Mouse (Mus musculus): ENCODE results near the gene Cysltr2. TPM values are rescaled to one million over a fixed set of nuclear protein-coding genes. Genes with fewer than 3 reads are reported as not detected.

The Cysltr2 gene
- polyA plus RNA-seq, 1 experiment from 2014 or later = 0.38 TPM

DNA sequence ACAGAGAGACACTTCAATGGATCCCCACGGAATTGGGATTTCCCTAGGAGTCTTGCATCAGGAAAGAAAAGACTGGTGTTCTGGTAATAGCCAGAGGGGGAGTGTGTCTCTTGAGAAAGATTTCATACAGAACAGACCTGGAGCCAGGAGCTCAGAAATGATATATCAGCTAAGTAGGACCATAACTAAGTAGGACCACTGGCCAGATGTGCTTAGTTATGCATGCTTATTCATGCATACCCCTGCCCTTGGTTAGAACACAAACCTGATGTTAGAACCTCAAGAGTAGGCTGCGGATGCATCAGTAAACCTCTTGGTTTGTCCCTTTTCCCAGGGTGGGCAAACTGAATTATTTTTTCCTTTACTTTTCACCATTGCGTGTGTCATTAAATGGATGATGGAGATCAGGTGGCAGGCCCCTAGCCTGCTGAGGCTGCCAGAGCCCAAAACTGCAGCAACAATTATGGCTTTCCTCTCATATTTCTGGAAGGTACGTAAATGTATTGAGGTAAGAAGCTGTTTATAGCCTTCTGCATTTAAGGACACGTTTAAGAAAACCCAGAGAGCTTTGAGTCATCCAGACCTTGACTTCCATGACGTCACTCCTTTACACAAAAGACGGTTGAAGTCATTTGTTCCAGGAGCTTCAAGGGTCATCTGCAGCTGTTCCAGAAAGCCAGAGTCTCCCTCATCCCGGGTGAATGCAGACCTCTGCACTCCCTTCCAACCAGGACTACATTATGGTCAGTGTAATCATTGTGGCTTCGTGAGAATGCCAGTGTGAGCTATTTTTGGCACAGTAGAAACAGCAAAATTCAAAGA is 35.0 kb downstream of the Cysltr2 start:
- H3K36me3 ChIP-seq (ENCODE audit: control insufficient read depth, insufficient read depth, low read length) = no peaks in the 10 kb centered on the region
- H3K4me2 ChIP-seq (ENCODE audit: low read depth, low read length) = no peak overlapping the region
- H3K27me3 ChIP-seq (replicated peaks; ENCODE audit: control insufficient read depth, insufficient read depth, low read length) = no peaks in the 10 kb centered on the region
- WGBS = 36% methylated on average over 9 of the region's 9 CpGs
- ATAC-seq (ENCODE audit: low read depth) (peak; percentile 85), DNase-seq (ENCODE audit: low spot score) (peak; percentile 70)
- H3K9me3 ChIP-seq (ENCODE audit: control insufficient read depth, low read length) = no peaks in the 10 kb centered on the region
- H3K4me3 ChIP-seq (ENCODE audit: low read depth, low read length) = no peak overlapping the region
- peak overlapping the region; percentile 63 for H3K27ac ChIP-seq (replicated peaks; ENCODE audit: low read depth, low read length)
- no peak overlapping the region for H3K9ac ChIP-seq (ENCODE audit: low read depth, low read length)
- peaks cover 10% of the 10 kb centered on the region for H3K4me1 ChIP-seq (ENCODE audit: control insufficient read depth, insufficient read depth, low read length)

DNA sequence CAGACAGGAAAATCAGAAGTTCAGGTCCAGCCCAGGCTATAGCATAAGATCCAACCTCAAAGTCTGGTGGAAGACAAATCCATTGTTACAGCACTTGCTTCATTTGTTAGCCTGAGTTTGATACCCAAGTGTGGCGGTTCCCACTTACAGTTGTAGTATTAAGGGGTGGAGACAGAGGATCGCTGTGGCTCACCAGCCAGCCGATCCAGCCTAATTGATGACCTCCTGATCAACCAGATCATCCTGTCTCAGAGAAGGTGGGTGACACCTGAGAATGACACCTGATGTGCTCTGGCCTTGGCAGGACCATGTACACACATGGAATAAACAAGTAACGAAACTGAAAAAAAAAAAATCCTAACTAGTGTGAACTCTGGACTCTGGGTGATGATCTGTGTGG is 47.1 kb downstream of the Cysltr2 start:
- Histone ChIP-seq H3K4me1 (ENCODE audit: control insufficient read depth, insufficient read depth, low read length) (no peaks in the 10 kb centered on the region), H3K36me3 (ENCODE audit: control insufficient read depth, insufficient read depth, low read length) (no peaks in the 10 kb centered on the region), H3K27me3 (replicated peaks; ENCODE audit: control insufficient read depth, insufficient read depth, low read length) (no peaks in the 10 kb centered on the region), H3K4me2 (ENCODE audit: low read depth, low read length) (no peak overlapping the region), H3K27ac (replicated peaks; ENCODE audit: low read depth, low read length) (no peak overlapping the region), H3K9ac (ENCODE audit: low read depth, low read length) (no peak overlapping the region), H3K9me3 (ENCODE audit: control insufficient read depth, low read length) (no peaks in the 10 kb centered on the region), H3K4me3 (ENCODE audit: low read depth, low read length) (no peak overlapping the region)
- 91% methylated on average over 4 of the region's 4 CpGs for WGBS
- ATAC-seq (ENCODE audit: low read depth) (no peak), DNase-seq (ENCODE audit: low spot score) (no peak)

- no peak overlapping the region for H3K27ac ChIP-seq (replicated peaks; ENCODE audit: low read depth, low read length)
- peak; percentile 77 for DNase-seq (ENCODE audit: low spot score)
- H3K9ac ChIP-seq (ENCODE audit: low read depth, low read length) = no peak overlapping the region
- no peaks in the 10 kb centered on the region for H3K36me3 ChIP-seq (ENCODE audit: control insufficient read depth, insufficient read depth, low read length)
- no peak overlapping the region for H3K4me2 ChIP-seq (ENCODE audit: low read depth, low read length)
- H3K4me3 ChIP-seq (ENCODE audit: low read depth, low read length) = no peak overlapping the region
- 46% methylated on average over 10 of the region's 10 CpGs for WGBS
- no peaks in the 10 kb centered on the region for H3K9me3 ChIP-seq (ENCODE audit: control insufficient read depth, low read length)
- H3K27me3 ChIP-seq (replicated peaks; ENCODE audit: control insufficient read depth, insufficient read depth, low read length) = no peaks in the 10 kb centered on the region
- ATAC-seq (ENCODE audit: low read depth) = no peak
- H3K4me1 ChIP-seq (ENCODE audit: control insufficient read depth, insufficient read depth, low read length) = no peaks in the 10 kb centered on the region
These were observed 48.6 kb downstream of the Cysltr2 start for GRCm38 (mm10) chr14:73000325-73000724.

- WGBS = 80% methylated on average over 6 of the region's 6 CpGs
- no peaks in the 10 kb centered on the region for H3K27me3 ChIP-seq (replicated peaks; ENCODE audit: control insufficient read depth, insufficient read depth, low read length)
- no peak overlapping the region for H3K27ac ChIP-seq (replicated peaks; ENCODE audit: low read depth, low read length)
- no peak; the same call in 1 of the 2 replicates for ATAC-seq (ENCODE audit: low read depth)
- no peak overlapping the region for H3K9ac ChIP-seq (ENCODE audit: low read depth, low read length)
- DNase-seq (ENCODE audit: low spot score) = peak; percentile 7
- H3K4me1 ChIP-seq (ENCODE audit: control insufficient read depth, insufficient read depth, low read length) = no peaks in the 10 kb centered on the region
- no peaks in the 10 kb centered on the region for H3K36me3 ChIP-seq (ENCODE audit: control insufficient read depth, insufficient read depth, low read length)
- H3K4me2 ChIP-seq (ENCODE audit: low read depth, low read length) = no peak overlapping the region
- no peaks in the 10 kb centered on the region for H3K9me3 ChIP-seq (ENCODE audit: control insufficient read depth, low read length)
- no peak overlapping the region for H3K4me3 ChIP-seq (ENCODE audit: low read depth, low read length)
These were observed 50.8 kb downstream of the Cysltr2 start for GRCm38 (mm10) chr14:72998111-72998510.

GRCm38 (mm10) chr14:72986044-72986443 is 62.9 kb downstream of the Cysltr2 start:
- H3K27me3 ChIP-seq (replicated peaks; ENCODE audit: control insufficient read depth, insufficient read depth, low read length) = no peaks in the 10 kb centered on the region
- ATAC-seq (ENCODE audit: low read depth) = no peak
- no peak overlapping the region for H3K4me2 ChIP-seq (ENCODE audit: low read depth, low read length)
- no peaks in the 10 kb centered on the region for H3K9me3 ChIP-seq (ENCODE audit: control insufficient read depth, low read length)
- no peak overlapping the region for H3K9ac ChIP-seq (ENCODE audit: low read depth, low read length)
- no peaks in the 10 kb centered on the region for H3K4me1 ChIP-seq (ENCODE audit: control insufficient read depth, insufficient read depth, low read length)
- 79% methylated on average over 2 of the region's 2 CpGs for WGBS
- H3K27ac ChIP-seq (replicated peaks; ENCODE audit: low read depth, low read length) = no peak overlapping the region
- no peaks in the 10 kb centered on the region for H3K36me3 ChIP-seq (ENCODE audit: control insufficient read depth, insufficient read depth, low read length)
- no peak for DNase-seq (ENCODE audit: low spot score)
- H3K4me3 ChIP-seq (ENCODE audit: low read depth, low read length) = no peak overlapping the region

DNA sequence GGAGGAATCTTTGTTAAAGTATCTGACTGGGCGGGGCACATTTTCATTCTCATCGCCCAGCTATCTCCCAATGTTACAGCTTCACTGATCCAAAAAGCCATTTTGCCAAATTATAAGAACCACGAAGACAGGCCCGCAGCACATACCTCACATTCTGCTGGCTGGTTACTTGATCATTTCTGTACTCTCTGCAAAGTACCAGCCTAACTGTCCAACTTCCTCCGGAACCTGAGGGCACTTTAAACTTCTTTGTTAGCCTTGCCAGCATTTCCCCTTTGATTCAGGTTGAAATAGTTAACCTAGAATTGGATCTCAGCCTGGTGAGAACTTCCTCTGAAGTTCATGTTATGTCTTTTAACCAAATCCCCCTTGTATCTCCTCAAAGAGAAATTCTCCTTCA is 63.8 kb downstream of the Cysltr2 start:
- no peak for ATAC-seq (ENCODE audit: low read depth)
- H3K9me3 ChIP-seq (ENCODE audit: control insufficient read depth, low read length) = no peaks in the 10 kb centered on the region
- no peak overlapping the region for H3K4me3 ChIP-seq (ENCODE audit: low read depth, low read length)
- H3K4me1 ChIP-seq (ENCODE audit: control insufficient read depth, insufficient read depth, low read length) = no peaks in the 10 kb centered on the region
- H3K4me2 ChIP-seq (ENCODE audit: low read depth, low read length) = no peak overlapping the region
- H3K36me3 ChIP-seq (ENCODE audit: control insufficient read depth, insufficient read depth, low read length) = no peaks in the 10 kb centered on the region
- H3K27ac ChIP-seq (replicated peaks; ENCODE audit: low read depth, low read length) = no peak overlapping the region
- H3K9ac ChIP-seq (ENCODE audit: low read depth, low read length) = no peak overlapping the region
- WGBS = 92% methylated on average over 5 of the region's 5 CpGs
- no peaks in the 10 kb centered on the region for H3K27me3 ChIP-seq (replicated peaks; ENCODE audit: control insufficient read depth, insufficient read depth, low read length)
- DNase-seq (ENCODE audit: low spot score) = no peak

DNA sequence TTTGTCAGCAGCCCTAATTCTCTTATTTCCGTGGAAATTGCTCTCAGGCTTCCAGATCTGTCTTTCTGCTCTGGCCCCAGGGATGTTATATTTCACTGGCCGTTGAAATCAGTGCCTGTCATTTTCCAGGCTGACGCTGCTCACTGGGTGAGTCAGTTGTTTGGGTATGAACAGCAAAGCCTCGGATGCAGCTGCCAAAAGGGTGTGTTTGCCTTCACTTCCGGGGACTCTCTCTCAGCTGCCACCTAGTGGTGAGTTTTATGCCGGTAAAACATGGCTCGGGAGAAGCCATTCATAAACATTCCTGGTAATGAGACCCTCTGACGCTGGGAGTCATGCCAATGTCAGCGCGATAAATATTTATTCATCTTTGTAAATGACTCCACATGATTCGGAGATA is 65.5 kb downstream of the Cysltr2 start:
- ATAC-seq (ENCODE audit: low read depth) (peak; percentile 79), DNase-seq (ENCODE audit: low spot score) (peak; percentile 93)
- Histone ChIP-seq H3K9me3 (ENCODE audit: control insufficient read depth, low read length) (no peaks in the 10 kb centered on the region), H3K4me2 (ENCODE audit: low read depth, low read length) (peak overlapping the region; percentile 43), H3K4me3 (ENCODE audit: low read depth, low read length) (no peak overlapping the region), H3K36me3 (ENCODE audit: control insufficient read depth, insufficient read depth, low read length) (no peaks in the 10 kb centered on the region), H3K27me3 (replicated peaks; ENCODE audit: control insufficient read depth, insufficient read depth, low read length) (no peaks in the 10 kb centered on the region), H3K9ac (ENCODE audit: low read depth, low read length) (0 out of 2 replicates have a peak overlapping the region, but pooled peaks have one; percentile 23), H3K27ac (replicated peaks; ENCODE audit: low read depth, low read length) (no peak overlapping the region), H3K4me1 (ENCODE audit: control insufficient read depth, insufficient read depth, low read length) (no peaks in the 10 kb centered on the region)
- WGBS = 8% methylated on average over 11 of the region's 11 CpGs

GRCm38 (mm10) chr14:72982981-72983436 is 65.9 kb downstream of the Cysltr2 start:
- H3K36me3 ChIP-seq (ENCODE audit: control insufficient read depth, insufficient read depth, low read length) = no peaks in the 10 kb centered on the region
- ATAC-seq (ENCODE audit: low read depth) = no peak
- 66% methylated on average over 12 of the region's 12 CpGs for WGBS
- peak overlapping the region; percentile 43 for H3K4me2 ChIP-seq (ENCODE audit: low read depth, low read length)
- no peaks in the 10 kb centered on the region for H3K9me3 ChIP-seq (ENCODE audit: control insufficient read depth, low read length)
- H3K4me1 ChIP-seq (ENCODE audit: control insufficient read depth, insufficient read depth, low read length) = no peaks in the 10 kb centered on the region
- DNase-seq (ENCODE audit: low spot score) = peak; percentile 8
- no peaks in the 10 kb centered on the region for H3K27me3 ChIP-seq (replicated peaks; ENCODE audit: control insufficient read depth, insufficient read depth, low read length)
- no peak overlapping the region for H3K4me3 ChIP-seq (ENCODE audit: low read depth, low read length)
- H3K27ac ChIP-seq (replicated peaks; ENCODE audit: low read depth, low read length) = no peak overlapping the region
- H3K9ac ChIP-seq (ENCODE audit: low read depth, low read length) = 0 out of 2 replicates have a peak overlapping the region, but pooled peaks have one; percentile 23

- no peak overlapping the region for H3K9ac ChIP-seq (ENCODE audit: low read depth, low read length)
- no peaks in the 10 kb centered on the region for H3K9me3 ChIP-seq (ENCODE audit: control insufficient read depth, low read length)
- ATAC-seq (ENCODE audit: low read depth) (no peak), DNase-seq (ENCODE audit: low spot score) (peak; percentile 23)
- no peaks in the 10 kb centered on the region for H3K27me3 ChIP-seq (replicated peaks; ENCODE audit: control insufficient read depth, insufficient read depth, low read length)
- H3K27ac ChIP-seq (replicated peaks; ENCODE audit: low read depth, low read length) = no peak overlapping the region
- no peaks in the 10 kb centered on the region for H3K4me1 ChIP-seq (ENCODE audit: control insufficient read depth, insufficient read depth, low read length)
- no peak overlapping the region for H3K4me3 ChIP-seq (ENCODE audit: low read depth, low read length)
- no peak overlapping the region for H3K4me2 ChIP-seq (ENCODE audit: low read depth, low read length)
- H3K36me3 ChIP-seq (ENCODE audit: control insufficient read depth, insufficient read depth, low read length) = no peaks in the 10 kb centered on the region
- WGBS = 61% methylated on average over 3 of the region's 3 CpGs
These were observed 68.2 kb downstream of the Cysltr2 start for GRCm38 (mm10) chr14:72980761-72981160.
